Mouse (Mus musculus) brain, embryonic 14.5 days (tissue): ENCODE data around the gene Tada2b.

ENCODE experiments used
- CTCF ChIP-seq: fragments of 200-500 bp; IDR thresholded peaks from 2 replicates; pipeline ENCODE4 v1.5.1; 2012; ENCODE audit warnings: inconsistent platforms, mild to moderate bottlenecking, moderate library complexity, borderline replicate concordance; ENCODE audit not compliant: insufficient read depth, insufficient read length; ENCODE audit errors: extremely low read depth
- POLR2A ChIP-seq: fragments of 200-500 bp; IDR thresholded peaks from 2 replicates; pipeline ENCODE4 v1.6.1; 2012; ENCODE audit warnings: mild to moderate bottlenecking, inconsistent platforms, borderline replicate concordance; ENCODE audit not compliant: poor library complexity, insufficient read depth, insufficient read length, severe bottlenecking; ENCODE audit errors: extremely low read depth

- TF ChIP-seq CTCF (no peak), POLR2A (no peak)
Measured at GRCm38 (mm10) chr5:36452821-36453220, 31.3 kb downstream of the Tada2b start.
